Mouse (Mus musculus): ENCODE measurements at regions not wholly inside any gene's neighbourhood (a gene's known extent, or its start where the extent isn't known, plus 50 kb on each side); places are given as distances from the start of the nearest gene placed in this dataset.

DNA sequence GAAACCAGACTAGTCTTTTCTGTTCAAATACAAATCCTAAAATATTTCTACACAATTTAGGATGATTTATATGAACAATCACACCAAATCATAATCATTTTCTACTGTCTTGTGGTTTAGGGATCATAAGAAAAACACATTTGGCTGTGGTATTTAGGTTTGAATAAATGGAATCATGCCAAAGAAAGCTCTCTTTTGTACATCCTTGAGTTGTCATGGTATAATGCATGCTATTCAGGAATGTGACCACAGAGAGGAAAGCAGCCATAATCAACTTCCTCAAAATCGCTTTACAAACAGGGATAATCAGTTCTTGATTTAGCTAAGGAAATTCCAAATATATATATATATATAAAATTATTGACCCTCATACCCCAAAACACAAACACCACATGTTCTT is 295.9 kb downstream of the Gria2 start:
- no peaks in the 10 kb centered on the region for H3K4me1 ChIP-seq (replicated peaks)
- no peaks in the 10 kb centered on the region for H3K9me3 ChIP-seq
- H3K27me3 ChIP-seq = no peaks in the 10 kb centered on the region
- H3K4me2 ChIP-seq = no peak overlapping the region
- H3K9ac ChIP-seq = no peak overlapping the region
- H3K36me3 ChIP-seq = no peaks in the 10 kb centered on the region
- 66% methylated on average over 1 of the region's 1 CpGs for WGBS
- no peak for ATAC-seq (ENCODE audit: low FRiP score)
- no peak overlapping the region for H3K4me3 ChIP-seq
- no peak overlapping the region for H3K27ac ChIP-seq

DNA sequence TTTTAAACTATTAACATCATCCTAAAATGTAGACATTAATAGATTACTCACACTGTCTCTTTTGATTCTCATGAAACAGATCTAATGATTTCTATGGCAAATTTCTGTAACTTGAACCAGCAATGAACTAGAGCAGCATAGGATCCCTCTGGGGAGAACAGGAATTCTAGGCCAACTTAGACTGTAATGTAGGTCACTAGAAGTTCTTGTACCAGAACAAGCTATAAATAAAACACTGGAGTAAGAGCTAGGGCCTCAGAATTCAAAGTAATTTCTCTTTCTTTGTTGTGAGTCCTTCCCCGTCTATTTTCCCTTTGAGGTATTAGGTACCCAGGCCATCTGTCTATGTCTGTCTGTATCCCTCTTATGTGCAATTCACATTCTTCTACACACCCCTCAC is 301.5 kb downstream of the Gria2 start:
- Histone ChIP-seq H3K27ac (no peak overlapping the region), H3K9ac (no peak overlapping the region), H3K36me3 (no peaks in the 10 kb centered on the region), H3K27me3 (no peaks in the 10 kb centered on the region), H3K9me3 (no peaks in the 10 kb centered on the region), H3K4me3 (no peak overlapping the region), H3K4me1 (replicated peaks) (no peaks in the 10 kb centered on the region), H3K4me2 (no peak overlapping the region)
- ATAC-seq (ENCODE audit: low FRiP score) = no peak
- 57% methylated on average over 1 of the region's 1 CpGs for WGBS

DNA sequence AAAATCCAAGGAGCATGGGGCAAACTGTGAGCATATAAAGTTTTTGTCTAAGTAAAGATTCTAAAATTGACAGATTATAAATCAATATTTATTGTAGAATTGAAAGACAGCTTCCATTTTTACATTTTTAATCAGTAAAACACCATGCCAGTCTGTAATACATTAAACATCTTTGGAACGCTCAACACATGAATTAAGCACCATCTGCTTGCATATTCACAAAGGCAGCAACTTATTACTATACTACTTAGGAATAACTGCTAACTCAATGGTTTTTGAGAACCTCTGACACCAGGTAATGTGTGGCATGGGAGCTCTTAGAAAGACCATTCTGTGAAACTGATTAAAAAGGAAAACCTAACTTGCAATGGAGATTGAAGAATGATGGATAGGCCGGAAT is 306.1 kb downstream of the Gria2 start:
- Histone ChIP-seq H3K4me3 (no peak overlapping the region), H3K4me1 (replicated peaks) (no peaks in the 10 kb centered on the region), H3K27ac (no peak overlapping the region), H3K9ac (no peak overlapping the region), H3K27me3 (no peaks in the 10 kb centered on the region), H3K4me2 (no peak overlapping the region), H3K36me3 (no peaks in the 10 kb centered on the region), H3K9me3 (no peaks in the 10 kb centered on the region)
- ATAC-seq (ENCODE audit: low FRiP score) = no peak
- 88% methylated on average over 2 of the region's 2 CpGs for WGBS

DNA sequence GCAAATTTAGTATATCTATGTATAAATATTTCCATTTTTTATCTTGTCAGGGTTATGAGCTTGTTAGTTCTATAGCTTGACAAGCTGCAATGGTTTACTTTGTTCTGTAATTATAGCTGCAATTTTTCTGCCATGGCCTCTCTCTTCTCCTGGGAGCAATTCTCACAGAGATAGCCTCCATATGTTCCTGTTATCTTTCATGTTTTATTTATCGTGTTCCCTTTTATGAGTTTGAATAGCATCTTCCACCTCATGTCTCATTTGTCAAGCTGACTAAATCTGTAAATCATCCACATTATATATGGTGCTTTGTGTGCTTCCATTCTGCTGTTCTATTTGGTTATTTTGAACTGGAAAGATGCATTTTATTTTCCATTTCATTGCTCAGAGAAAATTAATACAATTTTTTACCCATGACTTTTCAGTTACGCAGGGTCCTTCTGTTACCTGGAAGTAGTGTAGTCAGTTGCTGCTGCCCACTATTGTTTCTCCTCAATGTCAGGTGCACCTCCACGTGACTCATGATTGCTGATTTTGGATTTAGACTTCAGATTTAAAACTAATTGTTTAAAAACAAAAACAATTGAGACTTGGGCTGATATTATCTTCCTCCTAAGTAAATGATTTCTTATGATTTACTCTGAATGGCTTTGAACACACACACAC is 318.3 kb downstream of the Gria2 start:
- Histone ChIP-seq H3K27me3 (no peaks in the 10 kb centered on the region), H3K27ac (no peak overlapping the region), H3K9ac (no peak overlapping the region), H3K4me2 (no peak overlapping the region), H3K36me3 (no peaks in the 10 kb centered on the region), H3K4me3 (no peak overlapping the region), H3K9me3 (no peaks in the 10 kb centered on the region), H3K4me1 (replicated peaks) (no peaks in the 10 kb centered on the region)
- ATAC-seq (ENCODE audit: low FRiP score) = no peak
- WGBS = 58% methylated on average over 3 of the region's 3 CpGs

DNA sequence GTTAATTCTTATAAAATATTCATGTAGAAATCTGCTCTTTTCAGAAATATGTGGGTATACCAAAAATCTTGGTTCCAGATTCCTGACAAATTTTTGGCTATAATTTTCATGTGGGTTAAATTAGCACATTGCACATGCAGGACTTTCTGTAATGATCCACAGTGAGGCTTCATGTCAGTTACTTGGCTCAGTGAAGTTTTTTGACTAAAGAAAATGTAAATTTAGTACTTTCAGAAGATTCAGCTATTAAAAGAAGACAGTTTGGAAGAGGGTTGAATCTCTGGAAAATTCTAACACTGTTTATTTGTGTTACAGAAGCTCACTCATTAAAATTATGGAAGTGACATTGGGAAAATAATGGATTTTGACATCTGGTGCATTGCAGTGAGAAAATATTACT is 324.0 kb downstream of the Gria2 start:
- H3K36me3 ChIP-seq = no peaks in the 10 kb centered on the region
- no peaks in the 10 kb centered on the region for H3K4me1 ChIP-seq (replicated peaks)
- ATAC-seq (ENCODE audit: low FRiP score) = no peak
- H3K27me3 ChIP-seq = no peaks in the 10 kb centered on the region
- no peaks in the 10 kb centered on the region for H3K9me3 ChIP-seq
- no peak overlapping the region for H3K27ac ChIP-seq
- no peak overlapping the region for H3K9ac ChIP-seq
- H3K4me2 ChIP-seq = no peak overlapping the region
- H3K4me3 ChIP-seq = no peak overlapping the region

DNA sequence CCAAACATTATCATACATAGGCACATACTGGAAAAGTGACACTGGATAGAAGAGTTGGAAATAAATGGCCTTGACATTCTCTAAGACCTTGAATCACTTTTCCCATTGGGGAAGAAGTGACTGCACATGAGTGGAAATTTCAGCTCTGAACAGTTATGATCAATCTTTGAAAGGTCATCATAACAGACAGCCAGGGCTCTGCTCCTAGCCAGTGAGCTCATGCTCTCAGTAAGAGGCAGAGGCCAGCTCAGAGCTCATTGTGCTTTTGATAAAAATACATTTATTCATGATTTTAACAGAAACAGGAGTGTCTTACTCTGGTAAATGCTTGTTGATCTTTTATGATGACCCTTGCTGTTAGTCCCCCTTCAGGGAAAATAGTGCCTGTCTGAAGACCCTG is 328.9 kb downstream of the Gria2 start:
- Histone ChIP-seq H3K9me3 (no peaks in the 10 kb centered on the region), H3K27me3 (no peaks in the 10 kb centered on the region), H3K4me1 (replicated peaks) (no peaks in the 10 kb centered on the region), H3K4me2 (no peak overlapping the region), H3K9ac (no peak overlapping the region), H3K4me3 (no peak overlapping the region), H3K27ac (no peak overlapping the region), H3K36me3 (no peaks in the 10 kb centered on the region)
- ATAC-seq (ENCODE audit: low FRiP score) = no peak
